15 mouse cellular contexts compared by ENCODE assay signal in the genomic region with DNA sequence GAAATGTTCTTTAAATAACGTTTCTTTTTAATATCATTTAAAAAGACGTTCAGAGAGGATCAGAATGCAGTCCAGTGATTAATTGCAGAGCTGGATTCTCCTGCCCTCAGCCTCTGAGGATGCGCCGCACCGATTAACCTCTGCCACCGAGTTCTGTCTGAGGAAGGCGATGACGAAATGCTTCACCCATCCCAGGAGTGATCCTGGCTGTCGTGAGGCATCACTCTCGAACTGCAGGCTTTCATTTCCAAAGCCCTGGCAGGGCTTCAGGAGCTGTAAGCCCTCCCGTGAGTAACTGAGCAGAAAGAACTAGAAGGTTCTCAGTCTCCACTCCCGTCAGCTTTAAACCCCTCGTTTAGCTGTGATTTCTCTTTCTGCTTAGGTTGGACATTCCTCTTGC.
"Had no signal": no experiment of that assay in that cellular context is flagged by ENCODE, and none has a peak within 500 bp of the region (broad histone marks: within the 10 kb centered on the region; RNA-seq: fewer than 3 reads in every experiment).

No protein-coding gene starts in this region.

- H3K27me3 ChIP-seq: limb, embryonic 15.5 days; liver, embryonic 12.5 days; megakaryocyte, embryonic 14.5 days; midbrain, embryonic 12.5 days had no signal

- H3K4me3 ChIP-seq: limb, embryonic 15.5 days; liver, embryonic 12.5 days; megakaryocyte, embryonic 14.5 days; midbrain, embryonic 12.5 days had no signal

- H3K9me3 ChIP-seq: limb, embryonic 15.5 days; liver, embryonic 12.5 days; megakaryocyte, embryonic 14.5 days; midbrain, embryonic 12.5 days had no signal

- ATAC-seq: liver, embryonic 12.5 days had no signal

- DNase-seq: kidney, adult 8-10 months; kidney, postnatal 36 days; layer of hippocampus, adult 9-11 months; layer of hippocampus, postnatal 36 days; lung, embryonic 14.5 days; lung, postnatal 10 days; thymus, adult 2 months; thymus, postnatal 36 days had no signal

- H3K27ac ChIP-seq: kidney, postnatal 0 days; limb, embryonic 15.5 days; liver, embryonic 12.5 days; macrophage; midbrain, embryonic 12.5 days; stomach, postnatal 0 days had no signal

- H3K36me3 ChIP-seq: limb, embryonic 15.5 days; liver, embryonic 12.5 days; midbrain, embryonic 12.5 days had no signal

- H3K4me1 ChIP-seq: limb, embryonic 15.5 days; liver, embryonic 12.5 days; midbrain, embryonic 12.5 days had no signal

- H3K4me2 ChIP-seq: limb, embryonic 15.5 days; liver, embryonic 12.5 days; lung, embryonic 14.5 days; midbrain, embryonic 12.5 days had no signal

- H3K9ac ChIP-seq: limb, embryonic 15.5 days; liver, embryonic 12.5 days; lung, embryonic 14.5 days; midbrain, embryonic 12.5 days had no signal
